Mouse (Mus musculus) olfactory bulb, adult 2 months (tissue): ENCODE results near the gene Aak1. TPM values are rescaled to one million over a fixed set of nuclear protein-coding genes. Genes with fewer than 3 reads are reported as not detected.
A peak's percentile ranks its signal among the peaks of the same experiment; 100 is the strongest.

Experiments
- H3K27ac ChIP-seq: fragments of 200-500 bp; 2 replicates; pipeline ENCODE4 v1.5.1; 2012; ENCODE audit warnings: low read depth, low read length; ENCODE audit not compliant: insufficient read depth
- H3K4me1 ChIP-seq: fragments of 200-500 bp; 2 replicates; pipeline ENCODE4 v1.6.1; 2012; ENCODE audit warnings: low read length; ENCODE audit not compliant: control insufficient read depth, insufficient read depth
- H3K4me3 ChIP-seq: fragments of 200-500 bp; 2 replicates; pipeline ENCODE4 v1.5.1; 2012; ENCODE audit warnings: mild to moderate bottlenecking, low read depth, low read length, moderate library complexity; ENCODE audit not compliant: insufficient read depth
- CTCF ChIP-seq: fragments of 200-500 bp; IDR thresholded peaks from 2 replicates; pipeline ENCODE4 v1.5.1; 2012; ENCODE audit warnings: low read depth, mild to moderate bottlenecking, low read length, moderate library complexity; ENCODE audit not compliant: insufficient read depth
- POLR2A ChIP-seq: fragments of 200-500 bp; IDR thresholded peaks from 2 replicates; pipeline ENCODE4 v1.6.1; 2012; ENCODE audit warnings: mild to moderate bottlenecking, low read depth, low read length, moderate library complexity; ENCODE audit not compliant: insufficient read depth
- WGBS: fragments of 180-500 bp; shearing (Covaris S2); methylation state at CpG from one replicate; pipeline ENCODE4 v1.1.7; 2018; 5-methylcytosine and 5-hydroxymethylcytosine counted together
- polyA plus RNA-seq: library from polyadenylated mRNA; stranded (reverse); fragments of >200 nt; gene quantifications from 2 replicates; pipeline ENCODE4 v1.2.4, GENCODE M21; 2012; ENCODE audit warnings: low replicate concordance; ENCODE audit not compliant: missing spikeins, insufficient read depth, insufficient read length

Aak1 gene
- polyA plus RNA-seq = 156 and 498 TPM in 2 replicates

DNA sequence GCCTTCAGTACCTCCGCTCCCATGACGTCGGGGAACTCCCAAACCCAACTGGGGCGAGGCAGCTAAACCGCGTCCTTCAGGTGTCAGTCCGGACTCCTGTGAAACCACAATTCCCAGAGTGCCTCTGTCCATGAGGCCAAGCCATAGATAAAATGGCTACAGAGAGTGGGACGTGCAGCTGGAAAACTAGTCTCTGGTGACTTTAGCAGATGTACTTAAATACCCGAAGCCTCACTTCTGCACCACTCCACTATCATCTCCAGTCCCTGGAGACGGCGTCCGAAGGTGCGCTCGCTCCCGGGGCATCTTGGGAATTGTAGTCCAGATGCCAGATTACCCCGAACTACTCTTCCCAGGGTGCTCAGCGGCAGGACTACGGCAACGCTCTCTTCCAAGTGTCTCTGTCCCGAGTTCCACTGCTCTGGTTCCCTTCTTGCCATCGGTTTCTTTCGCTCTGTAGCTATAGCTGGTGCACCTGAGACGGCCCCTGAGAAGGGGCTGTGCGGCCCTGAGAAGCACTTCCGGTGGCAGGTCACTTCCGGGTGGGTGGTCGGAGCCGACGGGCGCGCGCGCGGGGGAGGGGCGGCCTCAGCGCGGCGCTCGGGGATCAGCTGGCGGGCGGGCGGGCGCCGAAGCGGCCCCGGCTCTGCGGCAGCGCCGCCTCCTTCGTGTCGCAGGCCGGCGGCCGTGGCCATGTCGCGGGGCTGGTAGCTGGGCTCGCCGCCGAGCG is at the start of gene Aak1:
TSS of gene Aak1 (plus strand) at position 603 of the 730 bp plus-strand sequence.
- under 1% methylated on average over 60 of the region's 60 CpGs for WGBS
- no peak for TF ChIP-seq CTCF
- TF ChIP-seq POLR2A = peak; percentile 72
- Histone ChIP-seq H3K4me3 (peak within 1 kb of the TSS; percentile 89), H3K4me1 (peaks cover 3% of the 10 kb centered on the region), H3K27ac (peak within 1 kb of the TSS; percentile 99)

DNA sequence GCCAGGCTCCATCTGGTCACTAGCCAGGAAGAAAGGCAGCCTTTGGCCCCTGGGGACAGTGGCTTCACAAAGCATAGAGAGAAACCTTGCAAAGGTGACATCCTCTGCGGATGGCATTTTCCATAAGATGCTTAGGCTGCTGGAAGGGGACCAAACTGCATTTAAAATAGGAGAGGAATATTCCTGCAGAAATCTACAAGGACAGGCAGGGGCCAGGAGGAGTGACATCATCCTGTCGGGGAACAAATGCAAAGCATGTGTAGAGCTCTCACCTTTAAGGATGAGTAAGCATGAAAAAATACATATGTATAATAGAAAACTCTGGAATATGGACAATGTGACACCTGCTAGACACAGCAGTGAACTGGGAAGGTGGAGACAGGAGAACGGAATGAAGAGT is 48.9 kb upstream of the Aak1 start:
- no peak overlapping the region for H3K4me3 ChIP-seq
- WGBS = 90% methylated on average over 3 of the region's 3 CpGs
- no peak for TF ChIP-seq CTCF
- H3K4me1 ChIP-seq = no peaks in the 10 kb centered on the region
- H3K27ac ChIP-seq = no peak overlapping the region

DNA sequence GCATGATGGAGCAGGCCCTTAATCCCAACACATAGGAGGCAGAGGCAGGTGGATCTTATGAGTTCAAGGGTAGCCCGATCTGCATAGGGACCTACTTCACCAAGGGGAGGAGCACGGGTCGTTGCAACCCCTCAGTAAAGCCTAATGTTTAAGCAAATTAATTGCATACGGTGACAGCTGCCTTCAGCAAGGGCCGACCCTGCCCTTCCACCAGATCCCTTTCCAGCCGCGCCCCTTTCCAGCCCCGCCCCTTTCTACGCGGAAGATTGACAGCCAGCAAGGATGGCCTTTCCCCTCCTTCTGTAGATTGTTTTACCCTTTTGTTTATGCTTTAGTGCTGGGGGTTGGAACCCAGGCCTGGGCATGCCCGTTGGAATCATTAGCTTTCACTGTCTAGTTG is 47.9 kb upstream of the Aak1 start:
- 64% methylated on average over 11 of the region's 11 CpGs for WGBS
- no peak overlapping the region for H3K4me3 ChIP-seq
- no peaks in the 10 kb centered on the region for H3K4me1 ChIP-seq
- no peak overlapping the region for H3K27ac ChIP-seq
- TF ChIP-seq CTCF (no peak), POLR2A (no peak)

DNA sequence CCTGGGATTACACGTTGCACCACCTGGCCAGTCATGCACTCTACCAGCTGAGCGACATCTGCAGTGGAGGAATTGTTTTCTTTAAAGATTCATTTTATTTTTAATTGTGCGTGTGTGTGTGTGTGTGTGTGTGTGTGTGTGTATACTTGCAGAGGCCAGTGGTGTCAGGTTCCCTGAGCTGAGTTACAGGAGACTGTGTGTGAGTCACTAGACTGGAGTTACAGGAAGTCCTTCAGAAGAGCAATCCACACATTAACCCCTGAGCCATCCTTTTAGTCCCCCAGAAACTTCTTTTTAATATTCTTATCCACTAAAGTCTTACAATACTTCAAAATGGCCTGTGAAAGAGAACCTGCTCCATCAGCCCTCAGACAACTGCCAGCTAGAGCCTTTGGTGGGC is 44.7 kb upstream of the Aak1 start:
- H3K27ac ChIP-seq = no peak overlapping the region
- WGBS = 96% methylated on average over 3 of the region's 3 CpGs
- no peak overlapping the region for H3K4me3 ChIP-seq
- TF ChIP-seq CTCF (no peak), POLR2A (no peak)
- H3K4me1 ChIP-seq = 0 out of 2 replicates have a peak, but pooled peaks cover under 1% of the 10 kb centered on the region

DNA sequence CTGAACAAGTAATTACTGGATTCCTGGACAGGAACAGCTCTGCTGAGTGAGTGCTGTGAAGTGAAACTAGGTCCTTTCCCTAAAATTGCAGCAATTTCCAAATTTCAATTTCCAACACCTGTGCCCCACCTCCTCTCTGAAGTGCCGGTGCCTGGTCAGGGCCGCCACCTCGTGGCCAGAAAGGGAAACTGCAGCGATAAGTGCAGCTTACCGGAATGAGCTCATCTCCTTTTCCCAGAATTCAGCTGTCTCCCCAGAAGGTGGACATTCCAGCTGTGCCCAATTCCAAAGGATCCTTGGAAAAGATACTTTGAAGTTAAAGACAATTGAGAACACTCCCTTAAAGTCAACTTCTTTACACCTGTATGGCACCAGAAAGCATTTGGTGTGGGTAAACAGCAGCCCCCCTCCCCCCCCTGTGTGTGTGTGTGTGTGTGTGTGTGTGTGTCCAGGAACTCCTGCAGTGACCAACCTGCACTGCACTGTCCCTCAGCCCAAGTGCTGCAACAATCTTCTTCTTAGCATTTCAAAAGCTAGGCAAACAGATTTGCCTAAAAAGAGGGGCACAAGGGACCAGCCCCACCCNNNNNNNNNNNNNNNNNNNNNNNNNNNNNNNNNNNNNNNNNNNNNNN is 42.7 kb upstream of the Aak1 start:
- Histone ChIP-seq H3K27ac (no peak overlapping the region), H3K4me1 (peaks cover 5% of the 10 kb centered on the region; the same call in 1 of the 2 replicates), H3K4me3 (no peak overlapping the region)
- WGBS = under 1% methylated on average over 5 of the region's 5 CpGs
- TF ChIP-seq CTCF = peak; percentile 96
- no peak for TF ChIP-seq POLR2A

DNA sequence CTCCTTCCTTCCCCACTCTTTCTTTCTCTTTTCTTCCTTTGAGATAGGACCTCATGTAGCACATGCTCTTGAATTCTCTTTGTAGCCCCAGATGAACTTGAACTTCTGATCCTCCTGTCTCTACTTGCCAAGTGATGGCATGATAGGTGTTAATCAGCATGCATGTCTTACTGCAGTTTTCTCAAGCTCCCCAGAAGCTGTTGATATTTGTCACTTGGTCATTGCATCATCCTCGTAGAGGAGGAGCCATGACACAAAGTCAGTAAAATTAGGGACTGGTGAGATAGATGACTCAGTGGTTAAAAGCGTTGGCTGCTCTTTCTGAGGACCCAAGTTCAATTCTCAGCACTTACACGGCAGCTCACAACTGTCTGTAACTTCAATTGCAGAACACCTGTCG is 36.4 kb upstream of the Aak1 start:
- H3K27ac ChIP-seq = no peak overlapping the region
- no peak overlapping the region for H3K4me3 ChIP-seq
- H3K4me1 ChIP-seq = peaks cover 10% of the 10 kb centered on the region; the same call in 1 of the 2 replicates
- 52% methylated on average over 4 of the region's 4 CpGs for WGBS
- no peak for TF ChIP-seq CTCF
- no peak for TF ChIP-seq POLR2A

DNA sequence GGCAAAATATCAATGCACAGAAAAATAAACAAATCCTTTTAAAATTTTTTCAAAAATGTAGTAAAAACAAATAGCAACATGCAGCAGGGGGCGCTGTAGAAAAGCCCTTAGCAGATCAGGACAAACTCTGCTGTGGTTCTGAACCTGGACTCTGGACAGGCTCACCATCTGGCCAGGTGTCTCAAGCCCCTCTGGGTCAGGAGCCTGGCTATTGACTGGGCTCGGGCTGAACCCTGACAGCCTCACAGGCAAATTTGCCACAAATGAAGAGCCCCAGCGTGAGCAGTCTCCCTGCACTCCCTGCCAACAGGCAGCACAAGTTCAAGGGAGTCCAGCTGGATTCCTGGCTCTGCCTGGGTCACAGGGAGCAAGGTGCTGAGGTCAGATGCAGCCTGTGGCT is 36.0 kb upstream of the Aak1 start:
- peaks cover 10% of the 10 kb centered on the region; the same call in 1 of the 2 replicates for H3K4me1 ChIP-seq
- no peak overlapping the region for H3K4me3 ChIP-seq
- H3K27ac ChIP-seq = no peak overlapping the region
- TF ChIP-seq POLR2A (no peak), CTCF (no peak)
- WGBS = 32% methylated on average over 3 of the region's 3 CpGs

DNA sequence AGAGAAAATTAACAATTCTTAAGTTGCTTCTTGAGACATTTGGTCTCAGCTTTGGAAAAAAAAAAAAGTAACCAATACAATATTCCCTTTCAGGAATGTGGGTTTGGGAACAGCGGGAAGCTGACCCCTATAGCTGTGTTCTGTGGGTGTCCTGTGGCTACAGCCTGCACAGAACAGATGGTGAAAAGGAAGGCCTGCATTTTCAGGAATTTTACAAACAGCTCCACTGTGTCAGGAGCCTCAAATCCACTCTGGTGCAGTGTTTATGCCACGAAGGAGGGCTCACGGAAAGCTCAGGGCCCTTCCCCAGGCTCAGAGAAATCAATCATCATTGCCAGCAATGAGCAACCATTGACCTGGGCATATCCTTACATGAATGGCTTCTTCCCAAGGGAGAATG is 34.4 kb upstream of the Aak1 start:
- Histone ChIP-seq H3K27ac (no peak overlapping the region), H3K4me1 (peaks cover 7% of the 10 kb centered on the region; the same call in 1 of the 2 replicates), H3K4me3 (no peak overlapping the region)
- TF ChIP-seq CTCF (no peak), POLR2A (no peak)
- 76% methylated on average over 3 of the region's 3 CpGs for WGBS

DNA sequence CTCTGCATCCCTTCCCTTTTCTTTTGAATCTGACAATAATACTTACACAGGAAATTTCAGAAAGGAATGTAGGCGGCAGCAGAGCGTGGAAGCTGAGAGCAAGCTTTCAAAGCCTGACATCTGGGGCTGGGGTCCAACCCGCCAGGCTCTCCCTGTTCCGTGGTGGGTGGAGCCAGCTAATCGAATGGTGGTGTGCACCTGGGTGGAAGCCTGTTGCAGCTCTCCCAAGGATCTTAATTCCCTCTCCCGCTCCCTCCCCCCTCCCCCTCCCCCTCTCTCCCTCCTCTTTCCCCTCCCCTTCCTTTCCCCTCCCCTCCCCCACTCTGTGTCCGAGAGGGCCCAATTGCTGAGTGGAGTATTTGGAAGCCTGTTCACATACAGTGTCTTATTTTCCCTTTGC is 33.9 kb upstream of the Aak1 start:
- WGBS = 13% methylated on average over 7 of the region's 7 CpGs
- TF ChIP-seq POLR2A (no peak), CTCF (no peak)
- peaks cover 4% of the 10 kb centered on the region; the same call in 1 of the 2 replicates for H3K4me1 ChIP-seq
- no peak overlapping the region for H3K4me3 ChIP-seq
- no peak overlapping the region for H3K27ac ChIP-seq
